Mouse (Mus musculus) embryonic facial prominence, embryonic 14.5 days (tissue): Measurements from ENCODE around the gene Arhgdia. TPM values are rescaled to one million over a fixed set of nuclear protein-coding genes. Genes with fewer than 3 reads are reported as not detected.

ENCODE experiments used
- ATAC-seq: fragments of 200-750 bp; cut with Nextera tagmentation; 2 replicates; pipeline ENCODE4 v1.8.0; 2017; ENCODE audit warnings: low read depth, moderate number of reproducible peaks, moderate TSS enrichment
- DNase-seq: peaks from one replicate; pipeline ENCODE4 v3.0.0-alpha.2; 2015; ENCODE audit warnings: low spot score
- H3K27ac ChIP-seq: fragments of 300-500 bp; sonication (generic); replicated peaks from 2 replicates; pipeline ENCODE4 v1.5.1; 2014; ENCODE audit warnings: low read depth, mild to moderate bottlenecking, low read length, moderate library complexity
- H3K27me3 ChIP-seq: fragments of 300-500 bp; sonication (generic); replicated peaks from 2 replicates; pipeline ENCODE4 v1.6.1; 2014; ENCODE audit warnings: low read length; ENCODE audit not compliant: control insufficient read depth, insufficient read depth
- H3K36me3 ChIP-seq: fragments of 300-500 bp; sonication (generic); 2 replicates; pipeline ENCODE4 v1.6.1; 2014; ENCODE audit warnings: low read length, mixed read lengths; ENCODE audit not compliant: control insufficient read depth, insufficient read depth
- H3K4me1 ChIP-seq: fragments of 300-500 bp; sonication (generic); 2 replicates; pipeline ENCODE4 v1.6.1; 2014; ENCODE audit warnings: antibody characterized with exemption, low read length; ENCODE audit not compliant: control insufficient read depth, insufficient read depth
- H3K4me2 ChIP-seq: fragments of 300-500 bp; sonication (generic); 2 replicates; pipeline ENCODE4 v1.6.1; 2014; ENCODE audit warnings: low read depth, mild to moderate bottlenecking, low read length, moderate library complexity, mixed read lengths
- H3K4me3 ChIP-seq: fragments of 300-500 bp; sonication (generic); 2 replicates; pipeline ENCODE4 v1.5.1; 2014; ENCODE audit warnings: low read depth, mild to moderate bottlenecking, low read length
- H3K9ac ChIP-seq: fragments of 300-500 bp; sonication (generic); 2 replicates; pipeline ENCODE4 v1.6.1; 2014; ENCODE audit warnings: low read depth, mild to moderate bottlenecking, low read length, moderate library complexity, mixed read lengths
- H3K9me3 ChIP-seq: fragments of 300-500 bp; sonication (generic); 2 replicates; pipeline ENCODE4 v1.6.1; 2016; ENCODE audit warnings: low read length; ENCODE audit not compliant: control insufficient read depth
- WGBS: fragments of 180-500 bp; shearing (Covaris S2); extraction: QIAGEN DNeasy Blood & Tissue Kit; methylation state at CpG from one replicate; pipeline ENCODE4 v1.1.7; 2014; 5-methylcytosine and 5-hydroxymethylcytosine counted together
- polyA plus RNA-seq: library from polyadenylated mRNA; unstranded; fragments of >200 nt; fragmentation: Nextera tagmentation; extraction: Ambion mirVana; gene quantifications from 2 replicates; pipeline ENCODE4 v1.2.1, GENCODE M21; 2014

The Arhgdia gene
- 558 and 609 TPM in 2 replicates for polyA plus RNA-seq

DNA sequence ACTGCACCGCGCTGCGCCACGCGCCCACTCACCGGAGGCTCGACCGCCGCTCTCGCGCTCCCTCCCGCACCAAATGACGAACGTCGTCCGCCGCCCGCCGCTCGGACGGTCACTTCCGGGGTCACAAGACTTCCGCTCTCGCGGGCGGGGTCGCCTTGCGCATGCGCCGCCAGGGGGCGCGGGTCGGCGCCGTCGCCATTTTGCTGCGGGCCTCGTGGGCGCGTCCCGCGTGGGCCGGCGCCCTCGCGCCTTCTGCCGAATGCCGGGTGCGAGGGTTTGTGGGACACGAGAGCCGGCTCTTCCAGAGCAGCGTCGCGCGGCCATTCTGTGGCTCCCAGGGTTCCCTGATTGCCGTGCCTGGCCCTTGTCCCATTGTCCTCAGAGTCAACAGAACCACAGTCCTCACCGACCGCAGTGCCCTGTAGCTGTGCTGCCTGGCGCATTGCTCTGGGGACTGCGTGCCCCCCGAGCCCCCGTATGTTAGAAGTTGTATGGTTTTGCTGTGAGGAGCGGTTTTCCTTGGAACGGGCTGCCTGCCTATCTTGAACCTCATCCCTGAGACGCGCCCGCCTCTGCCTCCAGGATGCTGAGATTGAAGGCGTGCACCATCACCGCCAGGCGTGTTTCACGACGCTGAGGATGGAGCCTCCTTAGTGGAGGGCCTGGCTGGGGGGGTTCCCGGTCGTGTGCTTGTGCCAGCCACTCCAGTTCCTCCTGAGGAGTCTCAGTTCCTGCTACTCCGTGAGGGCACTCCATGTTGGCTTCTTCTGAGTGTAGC lies at the start of gene Arhgdia:
Gene Arhgdia, minus strand, starts transcription at position 135 of the 778 bp plus-strand sequence.
- peak; percentile 88 for DNase-seq
- peaks cover 66% of the 10 kb centered on the region for H3K36me3 ChIP-seq

DNA sequence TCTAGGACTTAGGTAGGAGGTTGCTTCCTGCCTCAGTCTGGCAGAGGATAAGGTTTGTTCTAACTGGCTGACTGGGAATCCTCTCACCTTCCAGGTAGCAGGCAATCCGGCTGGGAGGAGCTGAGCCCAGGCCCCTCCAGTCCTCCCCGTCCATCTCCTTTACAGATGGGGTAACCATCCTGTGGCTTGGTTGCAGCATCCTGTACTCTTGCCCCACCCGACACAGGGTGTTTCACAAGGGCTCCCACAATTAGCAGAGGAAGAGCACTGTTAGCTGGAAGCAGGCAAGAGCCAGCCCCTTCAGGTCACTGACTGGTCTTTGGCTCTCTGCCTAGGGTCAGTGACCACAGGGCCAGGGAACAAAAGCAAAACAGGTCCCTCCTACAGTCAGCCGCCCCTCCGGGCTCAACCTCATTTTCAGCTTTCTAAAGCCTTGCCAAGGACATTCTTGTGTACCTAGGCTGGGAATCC lies 49.0 kb upstream of the Arhgdia start:
- Histone ChIP-seq H3K4me3 (no peak overlapping the region), H3K4me2 (peak overlapping the region; percentile 90; the same call in 1 of the 2 replicates), H3K27ac (no peak overlapping the region), H3K9ac (peak overlapping the region; percentile 40; the same call in 1 of the 2 replicates), H3K4me1 (peaks cover 16% of the 10 kb centered on the region), H3K36me3 (peaks cover 27% of the 10 kb centered on the region), H3K9me3 (no peaks in the 10 kb centered on the region), H3K27me3 (no peaks in the 10 kb centered on the region)
- WGBS = 48% methylated on average over 5 of the region's 5 CpGs
- no peak for ATAC-seq
- no peak for DNase-seq

More for the DNA sequence above, at the start of gene Arhgdia:
- 9% methylated on average over 56 of the region's 75 CpGs for WGBS
- Histone ChIP-seq H3K4me2 (peak within 1 kb of the TSS; percentile 64), H3K4me3 (peak within 1 kb of the TSS; percentile 88), H3K9me3 (peaks cover 4% of the 10 kb centered on the region; the same call in 1 of the 2 replicates), H3K27ac (peak within 1 kb of the TSS; percentile 96), H3K4me1 (peaks cover 9% of the 10 kb centered on the region), H3K27me3 (no peaks in the 10 kb centered on the region), H3K9ac (peak within 1 kb of the TSS; percentile 94)
- ATAC-seq = peak; percentile 58

DNA sequence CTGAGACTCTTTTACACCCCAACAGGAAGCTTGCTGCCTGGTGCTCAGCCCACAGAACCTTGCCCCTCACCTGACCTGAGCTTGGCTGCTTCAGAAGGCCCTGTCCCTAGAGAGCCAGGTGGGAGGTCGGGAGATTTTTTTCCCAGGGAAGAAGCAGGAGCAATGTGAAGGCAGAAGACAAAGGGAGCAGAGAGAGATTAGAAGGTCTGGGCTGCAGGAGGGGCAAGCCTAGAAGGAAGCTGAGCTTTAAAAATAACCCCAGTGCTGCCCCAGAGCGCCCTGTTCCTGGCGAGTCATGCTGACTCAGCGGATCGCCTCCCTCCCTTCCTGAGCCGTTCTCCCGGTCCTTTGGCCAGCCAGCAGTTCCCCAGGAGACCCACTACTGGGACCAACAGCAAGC lies 48.5 kb upstream of the Arhgdia start:
- peak overlapping the region; percentile 90; the same call in 1 of the 2 replicates for H3K4me2 ChIP-seq
- H3K9ac ChIP-seq = peak overlapping the region; percentile 40
- no peaks in the 10 kb centered on the region for H3K27me3 ChIP-seq
- WGBS = 52% methylated on average over 5 of the region's 7 CpGs
- H3K4me1 ChIP-seq = peaks cover 19% of the 10 kb centered on the region
- H3K4me3 ChIP-seq = no peak overlapping the region
- no peaks in the 10 kb centered on the region for H3K9me3 ChIP-seq
- ATAC-seq (no peak), DNase-seq (no peak)
- H3K36me3 ChIP-seq = peaks cover 27% of the 10 kb centered on the region
- H3K27ac ChIP-seq = 0 out of 2 replicates have a peak overlapping the region, but pooled peaks have one; percentile 21

DNA sequence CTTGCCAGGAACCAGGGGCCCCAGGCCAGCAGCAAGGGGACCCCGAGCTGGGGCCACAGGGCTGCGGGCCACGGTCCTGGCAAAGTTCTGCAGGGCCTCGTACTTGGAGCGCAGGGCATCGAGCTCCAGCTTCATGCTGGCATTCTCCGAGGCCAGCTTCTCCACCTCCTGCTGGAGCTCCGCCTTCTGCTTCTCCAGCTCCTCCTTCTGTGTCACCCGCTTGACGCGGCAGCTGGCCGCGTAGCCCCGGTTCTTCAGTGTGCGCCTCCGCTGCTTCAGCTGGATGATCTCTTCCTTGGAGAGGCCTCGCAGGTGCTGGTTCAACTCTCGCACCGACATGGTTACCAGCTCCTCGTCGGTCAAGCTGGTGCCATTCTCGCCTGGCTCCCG lies 47.9 kb upstream of the Arhgdia start:
- no peak overlapping the region for H3K4me3 ChIP-seq
- peaks cover 19% of the 10 kb centered on the region for H3K4me1 ChIP-seq
- H3K27ac ChIP-seq = no peak overlapping the region
- H3K27me3 ChIP-seq = no peaks in the 10 kb centered on the region
- peak overlapping the region; percentile 90; the same call in 1 of the 2 replicates for H3K4me2 ChIP-seq
- peaks cover 27% of the 10 kb centered on the region for H3K36me3 ChIP-seq
- H3K9me3 ChIP-seq = no peaks in the 10 kb centered on the region
- H3K9ac ChIP-seq = no peak overlapping the region
- 76% methylated on average over 17 of the region's 23 CpGs for WGBS
- DNase-seq (no peak), ATAC-seq (no peak)

DNA sequence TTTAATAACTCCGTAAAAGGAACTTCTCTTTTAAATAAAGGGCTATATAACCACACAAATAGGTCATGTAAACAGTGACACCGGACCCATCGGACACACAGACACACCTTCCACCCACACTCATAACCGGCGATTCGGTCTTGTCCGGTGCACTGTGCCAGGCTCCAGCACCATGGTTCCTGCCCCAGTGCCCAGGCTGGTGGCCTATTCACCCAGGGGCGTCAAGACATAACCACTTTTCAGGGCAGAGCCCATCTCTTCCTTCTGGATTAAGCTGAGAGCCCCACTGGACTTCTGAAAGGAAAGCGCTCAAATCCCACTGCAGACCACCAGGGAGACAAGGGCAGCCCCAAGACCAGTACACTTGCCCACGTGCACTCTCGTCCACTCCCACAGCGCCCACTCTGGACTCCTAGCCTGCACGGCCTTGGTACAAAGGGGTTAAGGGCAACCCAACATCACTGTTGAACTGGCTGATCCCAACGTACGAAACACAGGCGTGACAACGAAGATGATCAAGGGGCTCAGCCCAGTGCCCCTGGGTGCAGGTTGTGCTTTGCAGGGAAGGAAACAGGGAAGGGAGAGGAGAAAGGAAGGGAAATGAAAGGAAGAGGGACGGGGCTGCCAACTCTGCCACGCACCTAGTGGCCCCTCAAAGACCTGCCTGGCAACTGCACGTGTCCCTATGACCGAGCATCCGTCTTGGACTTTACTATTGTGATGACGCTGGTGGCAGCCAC lies 47.3 kb upstream of the Arhgdia start:
- Histone ChIP-seq H3K4me1 (peaks cover 19% of the 10 kb centered on the region), H3K4me3 (no peak overlapping the region), H3K27ac (no peak overlapping the region), H3K9ac (no peak overlapping the region), H3K36me3 (peaks cover 27% of the 10 kb centered on the region), H3K4me2 (no peak overlapping the region), H3K27me3 (no peaks in the 10 kb centered on the region), H3K9me3 (no peaks in the 10 kb centered on the region)
- no peak for ATAC-seq
- WGBS = 94% methylated on average over 23 of the region's 23 CpGs
- no peak for DNase-seq

DNA sequence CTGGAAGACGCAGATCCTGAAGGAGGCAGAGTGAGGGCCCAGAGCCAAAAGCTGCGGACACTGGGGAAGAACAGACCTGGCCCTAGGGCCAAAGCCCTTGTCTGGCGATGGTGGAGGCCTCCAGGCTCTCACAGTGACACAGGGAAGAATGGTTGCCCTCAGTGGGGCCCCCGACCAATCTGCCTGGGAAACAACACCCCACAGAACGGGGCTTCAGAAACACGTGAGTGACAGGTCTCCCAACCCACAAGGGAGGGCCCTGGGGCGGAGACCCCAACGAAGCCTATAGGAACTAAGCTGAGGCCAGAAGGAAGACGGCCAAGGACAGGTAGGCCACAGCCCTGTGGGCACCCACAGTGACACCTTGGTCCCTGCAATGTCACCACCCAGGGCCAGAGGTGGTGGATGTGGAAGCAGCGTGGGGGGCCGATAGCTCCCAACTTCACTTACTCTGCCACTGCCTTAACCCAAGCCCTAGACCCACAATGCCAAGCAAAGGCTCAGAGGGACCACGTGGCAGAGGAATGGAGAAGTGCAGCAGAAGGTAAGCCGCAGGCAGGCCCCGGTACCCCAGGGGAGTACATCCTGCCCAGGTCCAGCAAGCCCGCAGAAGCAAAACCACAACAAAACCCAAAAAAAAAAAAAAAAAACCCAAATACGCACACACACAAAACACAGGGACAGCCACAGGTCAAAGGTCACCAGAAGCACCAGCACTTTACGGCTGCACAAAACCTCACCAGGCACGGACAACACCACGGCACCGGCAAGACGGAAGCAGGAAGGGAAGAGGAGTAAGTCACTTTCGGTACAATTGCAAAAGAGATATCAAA lies 46.3 kb upstream of the Arhgdia start:
- no peak overlapping the region for H3K4me2 ChIP-seq
- WGBS = 77% methylated on average over 22 of the region's 22 CpGs
- no peaks in the 10 kb centered on the region for H3K9me3 ChIP-seq
- H3K27ac ChIP-seq = no peak overlapping the region
- no peaks in the 10 kb centered on the region for H3K27me3 ChIP-seq
- no peak for DNase-seq
- no peak overlapping the region for H3K4me3 ChIP-seq
- no peak for ATAC-seq
- H3K36me3 ChIP-seq = peaks cover 34% of the 10 kb centered on the region
- peaks cover 19% of the 10 kb centered on the region for H3K4me1 ChIP-seq
- no peak overlapping the region for H3K9ac ChIP-seq

DNA sequence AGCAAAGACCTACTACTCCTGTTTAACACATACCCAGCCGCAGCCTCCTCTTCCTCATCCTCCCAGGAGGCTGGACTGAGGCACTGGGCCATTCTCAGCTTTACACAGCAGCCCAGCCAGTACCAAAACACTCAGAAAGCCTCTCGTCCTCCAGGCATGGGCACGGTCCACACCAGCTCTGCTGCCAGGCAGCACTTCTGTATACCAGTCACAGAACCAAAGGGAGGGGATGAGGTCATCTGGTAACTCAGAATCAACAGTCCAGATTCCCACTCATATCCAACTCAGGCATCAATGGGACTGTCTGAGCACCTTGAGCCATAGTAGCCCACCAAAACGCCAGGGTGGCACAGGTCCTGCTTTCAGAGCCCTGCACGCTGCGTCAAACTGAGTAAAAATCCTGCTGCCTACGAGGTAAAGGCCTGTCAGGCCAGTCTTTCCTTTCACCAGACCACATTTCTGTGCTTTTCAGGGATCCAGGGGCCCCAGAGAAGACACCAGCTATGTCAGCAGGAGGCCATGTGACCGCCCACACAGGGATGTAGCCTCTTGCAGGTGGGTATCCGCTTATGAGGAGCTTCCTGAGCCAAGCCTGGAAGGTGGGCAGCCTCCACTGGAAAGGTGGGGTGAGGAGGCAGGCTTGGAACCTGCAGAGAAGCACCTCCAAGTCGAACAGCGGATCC lies 45.5 kb upstream of the Arhgdia start:
- H3K27me3 ChIP-seq = no peaks in the 10 kb centered on the region
- no peak overlapping the region for H3K4me2 ChIP-seq
- ATAC-seq = no peak
- H3K4me3 ChIP-seq = no peak overlapping the region
- H3K36me3 ChIP-seq = peaks cover 41% of the 10 kb centered on the region
- DNase-seq = no peak
- WGBS = 89% methylated on average over 11 of the region's 11 CpGs
- H3K9me3 ChIP-seq = no peaks in the 10 kb centered on the region
- H3K4me1 ChIP-seq = peaks cover 15% of the 10 kb centered on the region
- no peak overlapping the region for H3K27ac ChIP-seq
- H3K9ac ChIP-seq = no peak overlapping the region
